Mouse (Mus musculus) lung, postnatal 0 days (tissue): ENCODE measurements around the gene Ece1.

ENCODE experiments used
- CTCF ChIP-seq: IDR thresholded peaks from 2 replicates; pipeline ENCODE4 v1.5.1; 2016; ENCODE audit warnings: antibody characterized with exemption, mild to moderate bottlenecking
- EP300 ChIP-seq: IDR thresholded peaks from 2 replicates; pipeline ENCODE4 v1.6.1; 2016; ENCODE audit warnings: antibody characterized with exemption, mild to moderate bottlenecking, control low read depth

GRCm38 (mm10) chr4:137995399-137995798 is 133.4 kb downstream of the Ece1 start:
- no peak for TF ChIP-seq CTCF
- TF ChIP-seq EP300: no peak
